Mouse (Mus musculus) mammary gland, adult 2 months (tissue): ENCODE data around the gene Smad5. TPM values are rescaled to one million over a fixed set of nuclear protein-coding genes. Genes with fewer than 3 reads are reported as not detected.

Experiments
- polyA plus RNA-seq: library from polyadenylated mRNA; depleted of rRNA; stranded (reverse); fragments of >200 nt; gene quantifications from 2 replicates; pipeline ENCODE4 v1.2.3, GENCODE M21; 2012; ENCODE audit warnings: low replicate concordance; rRNA removed

Gene Smad5
- 13.8 and 35.5 TPM in 2 replicates for polyA plus RNA-seq

GRCm38 (mm10) chr13:56702469-56703221 is at the start of gene Smad5:
Gene Smad5, plus strand, starts transcription at chr13:56703010.

GRCm38 (mm10) chr13:56753192-56753951 is 50.6 kb downstream of the Smad5 start, which contains the start of gene Gm45623:
Gene Gm45623, minus strand, starts transcription at chr13:56753827.

Other genes with a start within 250 kb of the Smad5 start
- not detected in 2 replicates for gene Il9, start 220.8 kb upstream of the Smad5 start, polyA plus RNA-seq
- 0.93 and 1.3 TPM in 2 replicates for gene Fbxl21, start 180.5 kb upstream of the Smad5 start, polyA plus RNA-seq
- 0.39 TPM in 1 of 2 replicates, not detected in the other for gene Lect2, start 154.5 kb upstream of the Smad5 start, polyA plus RNA-seq
- gene Tgfbi, start 93.5 kb upstream of the Smad5 start, polyA plus RNA-seq, result 101 and 139 TPM in 2 replicates
- 0.12 TPM in 1 of 2 replicates, not detected in the other for gene Gm45623, start 50.8 kb downstream of the Smad5 start, polyA plus RNA-seq
- gene Trpc7, start 193.0 kb downstream of the Smad5 start, polyA plus RNA-seq, result not detected in 2 replicates